Mouse (Mus musculus) liver, embryonic 14.5 days (tissue): ENCODE measurements around the gene L1td1. TPM values are rescaled to one million over a fixed set of nuclear protein-coding genes. Genes with fewer than 3 reads are reported as not detected.
A peak's percentile ranks its signal among the peaks of the same experiment; 100 is the strongest.

Experiments
- ATAC-seq: fragments of 200-750 bp; cut with Nextera tagmentation; 2 replicates; pipeline ENCODE4 v1.8.0; 2017; ENCODE audit warnings: moderate number of reproducible peaks, mild to moderate bottlenecking, moderate library complexity; ENCODE audit not compliant: insufficient read depth
- DNase-seq, 3 experiments: peaks; one replicate each; pipeline ENCODE4 v3.0.0-alpha.2; 2012 to 2013; ENCODE audit warnings: low read depth in 3 of 3, low spot score in 3 of 3
- H3K27ac ChIP-seq: fragments of 300-500 bp; sonication (generic); 2 replicates; pipeline ENCODE4 v1.5.1; 2014; ENCODE audit warnings: moderate library complexity, mild to moderate bottlenecking, control low read depth, inconsistent platforms
- H3K27me3 ChIP-seq: fragments of 300-500 bp; sonication (generic); 2 replicates; pipeline ENCODE4 v1.6.1; 2014; ENCODE audit warnings: mild to moderate bottlenecking, low read length, moderate library complexity; ENCODE audit not compliant: control insufficient read depth, insufficient read depth
- H3K36me3 ChIP-seq: fragments of 300-500 bp; sonication (generic); replicated peaks from 2 replicates; pipeline ENCODE4 v1.6.1; 2014; ENCODE audit warnings: low read depth; ENCODE audit not compliant: control insufficient read depth, insufficient read depth
- H3K4me1 ChIP-seq, 2 experiments: fragments of 200-500 bp in 1 of 2; fragments of 300-500 bp in 1 of 2; sonication (generic) in 1 of 2; replicated peaks; 2 replicates each; pipeline ENCODE4 v1.6.1; 2012 to 2014; ENCODE audit warnings: antibody characterized with exemption in 1 of 2, inconsistent platforms in 1 of 2, low read length in 1 of 2; ENCODE audit not compliant: control insufficient read depth in 2 of 2, insufficient read depth in 2 of 2
- H3K4me2 ChIP-seq: fragments of 300-500 bp; sonication (generic); 2 replicates; pipeline ENCODE4 v1.6.1; 2014; ENCODE audit warnings: low read depth, mild to moderate bottlenecking, control low read depth, moderate library complexity
- H3K4me3 ChIP-seq, 2 experiments: fragments of 200-500 bp in 1 of 2; fragments of 300-500 bp in 1 of 2; sonication (generic) in 1 of 2; 2 replicates each; pipeline ENCODE4 v1.5.1; 2012 to 2014; ENCODE audit warnings: low read depth in 2 of 2, low read length in 2 of 2, mild to moderate bottlenecking in 2 of 2, control low read depth in 1 of 2, inconsistent platforms in 1 of 2, moderate library complexity in 1 of 2; ENCODE audit not compliant: insufficient read depth in 1 of 2
- H3K9ac ChIP-seq: fragments of 300-500 bp; sonication (generic); replicated peaks from 2 replicates; pipeline ENCODE4 v1.6.1; 2014; ENCODE audit warnings: mild to moderate bottlenecking, control low read depth, moderate library complexity
- H3K9me3 ChIP-seq: fragments of 300-500 bp; sonication (generic); 2 replicates; pipeline ENCODE4 v1.6.1; 2016; ENCODE audit warnings: low read length, mixed read lengths; ENCODE audit not compliant: control insufficient read depth
- CTCF ChIP-seq: IDR thresholded peaks from 2 replicates; pipeline ENCODE4 v1.5.1; 2016; ENCODE audit warnings: antibody characterized with exemption, low read depth, control low read depth
- EP300 ChIP-seq: IDR thresholded peaks from 2 replicates; pipeline ENCODE4 v1.6.1; 2016; ENCODE audit warnings: antibody characterized with exemption, low read depth
- WGBS: fragments of 180-500 bp; shearing (Covaris S2); extraction: QIAGEN DNeasy Blood & Tissue Kit; methylation state at CpG from one replicate; pipeline ENCODE4 v1.1.7; 2014; ENCODE audit not compliant: insufficient replicate concordance; 5-methylcytosine and 5-hydroxymethylcytosine counted together
- polyA plus RNA-seq, 2 experiments: library from polyadenylated mRNA; depleted of rRNA in 1 of 2; stranded (reverse) in 1 of 2; unstranded in 1 of 2; fragments of >200 nt; fragmentation: Nextera tagmentation in 1 of 2; extraction: Ambion mirVana in 1 of 2; gene quantifications; 2 replicates each; pipeline versions ENCODE4 v1.2.1 to v1.2.3; 2012 to 2014

Gene L1td1
- polyA plus RNA-seq, 2 experiments, result not detected

DNA sequence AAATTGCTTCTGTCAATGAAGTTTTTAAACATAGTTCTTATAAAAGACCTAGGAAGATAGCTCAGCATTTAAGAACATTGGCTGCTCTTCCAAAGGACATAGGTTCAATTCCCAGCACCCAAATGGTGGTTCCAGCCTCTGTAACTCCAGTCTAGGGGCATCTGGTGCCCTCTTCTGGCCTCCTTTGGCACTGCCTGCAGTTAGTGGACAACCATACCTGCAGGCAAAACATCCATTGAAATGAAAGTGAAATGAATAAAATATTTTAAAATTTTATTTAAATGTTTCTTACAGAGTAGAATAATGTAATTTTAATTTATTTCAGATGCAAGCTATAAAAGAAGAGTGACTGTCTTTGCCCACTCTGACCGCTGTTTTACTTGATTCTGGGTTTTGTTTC, 36.5 kb upstream of the L1td1 start:
- Histone ChIP-seq H3K27me3 (no peaks in the 10 kb centered on the region), H3K4me1 (0 out of 4 replicates have a peak, but pooled peaks cover 0 to 2% of the 10 kb centered on the region in 2 experiments), H3K36me3 (no peaks in the 10 kb centered on the region), H3K4me2 (no peak overlapping the region), H3K4me3 (no peak overlapping the region), H3K27ac (no peak overlapping the region), H3K9ac (no peak overlapping the region), H3K9me3 (no peaks in the 10 kb centered on the region)
- DNase-seq, result no peak
- TF ChIP-seq EP300 (no peak), CTCF (no peak)
- 81% methylated on average over 1 of the region's 1 CpGs for whole genome bisulfite sequencing
- ATAC-seq, result no peak

DNA sequence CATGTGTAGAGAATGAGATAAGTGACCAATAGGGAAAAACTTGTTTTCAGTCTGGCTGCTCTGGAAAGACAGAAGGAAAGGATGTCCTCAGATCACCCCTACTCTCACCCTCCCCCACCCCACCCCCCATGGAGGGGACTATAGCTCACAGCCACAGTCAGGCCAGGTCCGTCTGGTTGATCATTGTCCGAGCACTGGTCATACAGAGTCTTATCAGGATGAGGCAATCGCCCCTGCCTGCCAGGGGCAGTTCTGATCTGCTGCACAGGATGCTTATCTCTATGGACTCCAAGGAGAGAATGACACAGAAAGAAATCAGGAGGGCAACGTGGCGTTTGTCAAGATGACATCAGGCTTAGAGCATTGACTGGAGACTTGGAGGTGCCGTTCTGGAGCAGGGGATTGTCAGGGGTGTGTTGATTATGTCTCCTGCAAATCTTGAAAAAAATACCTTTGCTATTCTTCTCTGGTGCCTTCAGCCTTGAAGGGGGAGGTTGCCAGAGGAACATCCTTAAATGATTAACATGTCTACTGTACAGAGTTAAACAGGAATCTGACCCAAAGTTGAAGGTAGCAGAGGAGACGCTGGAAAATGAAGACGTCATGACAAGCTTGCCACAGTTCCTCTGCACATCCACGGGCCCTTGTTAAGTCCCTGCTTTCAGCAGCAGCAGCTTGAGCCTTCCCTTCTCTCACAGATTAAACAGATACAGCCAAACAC, 32.9 kb upstream of the L1td1 start:
- DNase-seq (peak; percentile 14 to 41 (median 26)), ATAC-seq (peak; percentile 82)
- Histone ChIP-seq H3K4me2 (0 out of 2 replicates have a peak overlapping the region, but pooled peaks have one; percentile 7), H3K9ac (no peak overlapping the region), H3K4me1 (0 out of 4 replicates have a peak, but pooled peaks cover 0 to 2% of the 10 kb centered on the region in 2 experiments), H3K4me3 (no peak overlapping the region), H3K27me3 (no peaks in the 10 kb centered on the region), H3K36me3 (no peaks in the 10 kb centered on the region), H3K9me3 (no peaks in the 10 kb centered on the region), H3K27ac (no peak overlapping the region)
- 28% methylated on average over 9 of the region's 9 CpGs for WGBS
- TF ChIP-seq EP300, result no peak
- TF ChIP-seq CTCF, result no peak

DNA sequence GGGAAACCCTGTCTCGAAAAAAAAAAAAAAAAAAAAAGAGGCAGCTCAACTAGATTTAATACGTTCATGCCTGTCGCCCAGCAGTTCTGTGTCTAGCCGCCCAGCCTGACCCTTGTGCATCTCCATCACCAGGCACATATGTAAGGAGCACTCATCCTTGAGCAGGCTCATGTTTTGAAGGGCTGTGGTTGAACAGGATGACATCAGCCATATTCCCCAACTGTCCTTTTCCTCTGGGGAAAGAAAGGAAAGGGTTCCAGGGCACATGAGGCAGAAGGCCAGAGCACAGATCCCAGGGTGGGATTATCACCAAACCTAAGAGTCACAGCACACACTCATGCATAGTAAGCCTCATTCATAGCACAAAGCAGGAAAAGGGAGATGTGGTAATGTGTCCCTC, 28.6 kb upstream of the L1td1 start:
- Histone ChIP-seq H3K9ac (no peak overlapping the region), H3K27ac (no peak overlapping the region), H3K9me3 (no peaks in the 10 kb centered on the region), H3K4me3 (no peak overlapping the region), H3K4me2 (no peak overlapping the region), H3K36me3 (no peaks in the 10 kb centered on the region), H3K27me3 (no peaks in the 10 kb centered on the region), H3K4me1 (peaks cover 0 to 2% of the 10 kb centered on the region in 2 experiments; a peak in 1 of 4 replicates)
- DNase-seq (no peak), ATAC-seq (no peak)
- TF ChIP-seq CTCF (no peak), EP300 (no peak)
- WGBS, result 55% methylated on average over 4 of the region's 4 CpGs

DNA sequence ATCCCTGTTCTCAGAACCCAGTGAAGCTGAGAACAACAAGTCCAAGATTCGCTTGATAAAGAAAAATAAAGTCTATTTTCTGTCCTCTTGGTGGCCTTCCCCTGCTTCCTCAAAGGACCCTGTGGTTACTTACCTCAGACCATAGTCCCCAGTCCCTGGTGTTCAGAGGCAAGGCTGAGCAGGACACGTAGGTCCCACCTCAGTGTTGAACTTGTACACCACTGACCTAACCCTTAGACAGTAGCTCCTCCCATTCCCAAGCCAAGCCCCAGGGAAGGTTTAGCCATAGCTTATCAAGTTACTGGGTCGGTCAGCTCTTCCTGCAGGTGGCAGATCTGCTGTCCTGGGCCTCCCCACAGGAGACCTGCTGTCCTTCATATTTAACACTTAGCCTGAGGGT, 27.6 kb upstream of the L1td1 start:
- H3K27me3 ChIP-seq, result no peaks in the 10 kb centered on the region
- H3K4me3 ChIP-seq, result no peak overlapping the region
- TF ChIP-seq EP300 (no peak), CTCF (no peak)
- DNase-seq (no peak), ATAC-seq (no peak)
- H3K36me3 ChIP-seq, result no peaks in the 10 kb centered on the region
- H3K27ac ChIP-seq, result no peak overlapping the region
- H3K9me3 ChIP-seq, result no peaks in the 10 kb centered on the region
- no peak overlapping the region for H3K9ac ChIP-seq
- peaks cover 0 to 2% of the 10 kb centered on the region in 2 experiments; a peak in 1 of 4 replicates for H3K4me1 ChIP-seq
- H3K4me2 ChIP-seq, result no peak overlapping the region
- WGBS, result 10% methylated on average over 3 of the region's 3 CpGs

DNA sequence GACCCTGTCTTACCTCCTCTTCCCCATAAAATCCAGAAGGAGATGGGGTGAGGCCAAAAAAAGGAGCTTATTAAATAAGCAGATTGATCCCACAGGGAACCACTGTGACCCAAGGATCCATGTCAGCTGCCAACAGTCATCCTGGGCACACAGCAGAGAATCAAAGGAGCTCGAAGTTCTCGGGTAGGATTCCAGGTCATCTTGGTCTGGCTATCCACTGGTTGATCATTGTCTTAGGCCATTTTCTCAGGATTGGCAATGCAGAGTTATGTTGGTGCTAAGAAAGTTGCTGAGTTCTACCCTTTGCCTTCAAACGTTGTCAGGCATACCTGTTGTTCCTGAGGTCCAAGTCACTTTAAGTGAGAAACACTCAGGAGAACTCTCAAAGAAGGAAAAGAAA, 26.4 kb upstream of the L1td1 start:
- DNase-seq (no peak), ATAC-seq (no peak)
- Histone ChIP-seq H3K4me2 (no peak overlapping the region), H3K4me3 (no peak overlapping the region), H3K27ac (no peak overlapping the region), H3K4me1 (no peaks in the 10 kb centered on the region; a peak in 1 of 4 replicates), H3K9me3 (no peaks in the 10 kb centered on the region), H3K27me3 (no peaks in the 10 kb centered on the region), H3K9ac (no peak overlapping the region), H3K36me3 (no peaks in the 10 kb centered on the region)
- TF ChIP-seq EP300 (no peak), CTCF (no peak)
- 46% methylated on average over 3 of the region's 3 CpGs for WGBS
